Mouse (Mus musculus) left cerebral cortex, postnatal 36 days (tissue): ENCODE measurements around the gene Exo1. TPM values are rescaled to one million over a fixed set of nuclear protein-coding genes. Genes with fewer than 3 reads are reported as not detected.

ENCODE experiments used
- DNase-seq, 2 experiments: peaks; one replicate each; pipeline ENCODE4 v3.0.0; 2021 to 2022; ENCODE audit warnings: low spot score in 2 of 2, mixed read lengths in 1 of 2
- intact Hi-C: fragments of 180-260 bp; cut with DNase I; formaldehyde crosslinking; loops from one replicate; pipeline ENCODE4 v1.15.1; 2025
- total RNA-seq, 2 experiments: library from RNA; stranded (reverse); gene quantifications; 2 replicates each; pipeline ENCODE4 v1.2.3; 2021

The Exo1 gene
- total RNA-seq, 2 experiments from 2014 or later, result 0.16 to 1.8 TPM

DNA sequence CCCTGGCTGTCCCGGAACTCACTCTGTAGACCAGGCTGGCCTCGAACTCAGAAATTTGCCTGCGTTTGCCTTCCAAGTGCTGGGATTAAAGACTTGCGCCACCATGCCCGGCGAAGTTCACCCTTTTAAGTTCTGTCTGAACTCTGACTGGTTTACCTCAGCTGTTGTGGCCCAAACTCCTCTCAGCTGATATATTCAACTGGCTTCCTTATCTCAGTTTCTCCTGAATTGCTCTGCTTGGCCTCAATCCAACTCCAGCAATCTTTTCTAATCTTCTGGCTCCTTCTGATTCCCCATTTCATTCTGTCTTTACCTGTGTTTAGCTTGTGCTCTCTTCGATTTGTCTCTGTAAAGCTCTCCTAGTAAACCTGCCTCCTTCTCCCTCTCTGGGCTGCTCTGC, 62.8 kb downstream of the Exo1 start:
- DNase-seq, result no peak
- intact Hi-C loops, result no loop called here

GRCm38 (mm10) chr1:175946718-175947315, 66.4 kb downstream of the Exo1 start:
- intact Hi-C loops, result no loop called here
- no peak for DNase-seq

- no peak for DNase-seq
- intact Hi-C loops, result no loop called here
Observed at GRCm38 (mm10) chr1:175950421-175950820, 70.0 kb downstream of the Exo1 start.

- intact Hi-C loops, result no loop called here
- DNase-seq, result no peak
Observed at GRCm38 (mm10) chr1:175950851-175951250, 70.5 kb downstream of the Exo1 start.

DNA sequence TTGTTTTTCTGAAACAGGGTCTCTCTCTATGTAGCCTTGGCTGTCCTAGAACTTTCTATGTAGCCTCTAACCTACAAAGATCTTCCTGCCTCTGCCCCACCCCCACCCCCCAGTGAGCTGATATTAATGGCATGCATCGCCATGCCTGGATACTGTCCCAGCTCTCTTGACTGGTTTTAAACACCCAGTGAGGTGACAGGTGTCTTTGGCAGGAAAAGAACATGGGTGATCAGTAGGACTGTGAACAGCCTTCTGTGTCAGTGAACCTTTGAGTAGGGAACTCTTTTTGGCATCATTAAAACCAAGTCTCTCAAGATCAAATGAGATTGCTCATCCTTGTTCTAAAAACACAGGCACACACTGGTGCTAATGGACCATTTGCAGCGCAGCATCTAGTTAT, 81.4 kb downstream of the Exo1 start:
- intact Hi-C loops, result no loop called here
- no peak for DNase-seq

Other genes starting within 250 kb of the Exo1 start
- gene Opn3, start 187.8 kb upstream of the Exo1 start, total RNA-seq, result 1 to 10 TPM; 5.9 to 8.2 TPM
- 10 to 100 TPM in 1 of 2 experiments, 1 to 10 TPM in 1; 10.0 to 10.4 TPM for gene Chml, start 187.7 kb upstream of the Exo1 start, total RNA-seq
- not detected for gene Wdr64, start 182.0 kb upstream of the Exo1 start, total RNA-seq
- gene Gm38100, start 39.7 kb downstream of the Exo1 start, total RNA-seq, result not detected
- gene Rbm8a2, start 98.5 kb downstream of the Exo1 start, total RNA-seq, result under 1 TPM in 1 of 2 experiments, not detected in 1; 0.32 TPM